Mouse (Mus musculus): ENCODE data around the gene Gm11939. TPM values are rescaled to one million over a fixed set of nuclear protein-coding genes. Genes with fewer than 3 reads are reported as not detected.

Gene Gm11939
- polyA plus RNA-seq, 1 experiment: not detected

DNA sequence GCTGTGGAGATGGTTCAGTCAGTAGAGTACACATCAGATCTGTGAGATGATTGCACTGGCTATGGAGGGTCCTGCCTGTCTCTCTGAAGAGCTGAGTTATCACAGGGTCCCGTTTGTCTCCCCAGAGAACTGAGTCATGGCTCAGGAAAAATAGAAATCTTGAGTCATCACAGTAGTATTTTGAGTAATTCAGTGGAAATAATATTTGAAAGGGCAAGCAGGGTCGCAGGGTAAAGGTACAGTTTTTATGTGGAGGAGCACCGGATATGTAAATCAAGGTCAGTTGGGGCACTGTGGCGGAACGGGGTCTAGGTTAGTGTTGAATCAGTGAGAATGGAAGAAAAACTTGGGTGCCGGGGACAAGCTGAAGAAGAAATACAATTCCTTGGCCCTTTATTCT is 3.3 kb upstream of the Gm11939 start:
- no peaks in the 10 kb centered on the region for H3K36me3 ChIP-seq (ENCODE audit: control insufficient read depth, insufficient read depth, low read length, poor library complexity, severe bottlenecking)
- H3K27me3 ChIP-seq (ENCODE audit: control insufficient read depth, insufficient read depth, low read length, poor library complexity, severe bottlenecking): no peaks in the 10 kb centered on the region
- H3K9ac ChIP-seq (ENCODE audit: low read depth, poor library complexity, severe bottlenecking): no peak overlapping the region
- no peak overlapping the region for H3K4me3 ChIP-seq (ENCODE audit: low read depth, low read length)
- TF ChIP-seq POLR2A (IDR thresholded peaks at IDR 0.05; ENCODE audit: insufficient read depth, low read length) (no peak), EP300 (IDR thresholded peaks at IDR 0.05; ENCODE audit: insufficient read depth, low read depth, low read length) (no peak), CTCF (IDR thresholded peaks at IDR 0.05; ENCODE audit: low read depth, low read length) (no peak)
- no peaks in the 10 kb centered on the region for H3K4me1 ChIP-seq (ENCODE audit: control insufficient read depth, insufficient read depth, low read length)
- H3K9me3 ChIP-seq (replicated peaks; ENCODE audit: control insufficient read depth, insufficient read depth, low read length, poor library complexity, severe bottlenecking): no peaks in the 10 kb centered on the region
- H3K27ac ChIP-seq (ENCODE audit: insufficient read depth, low read length): no peak overlapping the region

DNA sequence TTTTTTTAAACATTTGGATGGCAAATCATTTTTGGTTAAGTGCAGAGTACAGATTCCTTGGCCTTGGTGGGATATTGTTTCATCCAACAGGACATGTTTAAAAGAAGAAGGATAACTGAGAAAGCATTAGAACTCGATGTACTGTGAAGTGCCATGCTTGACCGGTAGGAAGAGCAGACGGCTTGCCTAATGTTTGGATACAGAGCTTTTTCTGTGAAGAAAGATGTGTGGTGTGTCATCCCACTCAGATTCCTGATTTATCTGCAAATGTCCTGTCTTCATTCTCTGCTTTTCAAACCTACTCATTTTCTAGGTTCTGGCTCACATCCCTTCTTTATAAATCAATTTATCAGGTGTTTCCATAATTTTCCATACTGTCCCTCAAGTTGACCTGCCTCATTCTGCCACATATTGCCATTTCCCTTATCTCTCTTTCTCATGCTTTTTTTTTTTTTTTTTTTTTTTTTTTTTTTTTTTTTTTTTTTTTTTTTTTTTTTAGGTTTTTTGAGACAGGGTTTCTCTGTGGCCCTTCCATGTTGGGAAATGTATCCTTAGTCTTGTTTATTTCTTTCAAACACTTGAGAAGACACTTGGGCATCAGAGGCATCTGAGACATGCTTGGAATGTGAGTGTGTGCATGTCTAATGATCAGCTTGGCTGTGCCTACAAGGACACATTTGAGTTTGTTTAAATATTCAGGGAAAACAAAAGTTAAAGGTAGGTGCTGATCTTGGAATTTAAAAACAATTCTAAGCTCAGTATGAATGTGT is 1.1 kb downstream of the Gm11939 start:
- H3K4me3 ChIP-seq (ENCODE audit: low read depth, low read length): no peak overlapping the region
- H3K9me3 ChIP-seq (replicated peaks; ENCODE audit: control insufficient read depth, insufficient read depth, low read length, poor library complexity, severe bottlenecking): no peaks in the 10 kb centered on the region
- no peaks in the 10 kb centered on the region for H3K27me3 ChIP-seq (ENCODE audit: control insufficient read depth, insufficient read depth, low read length, poor library complexity, severe bottlenecking)
- H3K36me3 ChIP-seq (ENCODE audit: control insufficient read depth, insufficient read depth, low read length, poor library complexity, severe bottlenecking): no peaks in the 10 kb centered on the region
- no peaks in the 10 kb centered on the region for H3K4me1 ChIP-seq (ENCODE audit: control insufficient read depth, insufficient read depth, low read length)
- no peak overlapping the region for H3K27ac ChIP-seq (ENCODE audit: insufficient read depth, low read length)
- no peak overlapping the region for H3K9ac ChIP-seq (ENCODE audit: low read depth, poor library complexity, severe bottlenecking)
- TF ChIP-seq POLR2A (IDR thresholded peaks at IDR 0.05; ENCODE audit: insufficient read depth, low read length) (no peak), EP300 (IDR thresholded peaks at IDR 0.05; ENCODE audit: insufficient read depth, low read depth, low read length) (no peak), CTCF (IDR thresholded peaks at IDR 0.05; ENCODE audit: low read depth, low read length) (no peak)

DNA sequence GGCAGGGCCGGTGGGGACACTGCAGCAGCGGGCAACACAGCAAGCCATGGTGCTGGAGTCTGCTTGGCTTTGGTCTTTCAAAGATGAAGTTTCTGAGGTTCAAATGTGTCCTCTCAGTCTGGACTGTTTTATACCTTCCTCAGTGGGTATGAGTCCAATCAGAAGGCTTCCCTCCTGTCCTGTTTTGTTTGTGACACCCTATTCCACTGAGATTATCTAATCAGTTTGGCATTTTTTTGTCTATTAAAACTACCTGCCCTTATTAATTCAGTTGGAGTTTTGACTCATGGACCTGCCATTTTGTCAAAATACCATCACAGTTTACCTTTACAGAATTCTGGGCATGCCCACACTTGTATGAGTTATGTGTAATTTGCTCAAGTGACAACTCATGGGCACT is 2.5 kb downstream of the Gm11939 start, which contains the start of gene Krtap3-2:
TSS of gene Krtap3-2 (minus strand) at position 101 of the 400 bp plus-strand sequence.
- Histone ChIP-seq H3K4me1 (ENCODE audit: control insufficient read depth, insufficient read depth, low read length) (no peaks in the 10 kb centered on the region), H3K27me3 (ENCODE audit: control insufficient read depth, insufficient read depth, low read length, poor library complexity, severe bottlenecking) (no peaks in the 10 kb centered on the region), H3K36me3 (ENCODE audit: control insufficient read depth, insufficient read depth, low read length, poor library complexity, severe bottlenecking) (no peaks in the 10 kb centered on the region), H3K9ac (ENCODE audit: low read depth, poor library complexity, severe bottlenecking) (no peak within 1 kb of the TSS), H3K9me3 (replicated peaks; ENCODE audit: control insufficient read depth, insufficient read depth, low read length, poor library complexity, severe bottlenecking) (no peaks in the 10 kb centered on the region), H3K4me3 (ENCODE audit: low read depth, low read length) (no peak within 1 kb of the TSS), H3K27ac (ENCODE audit: insufficient read depth, low read length) (no peak within 1 kb of the TSS)
- no peak for TF ChIP-seq CTCF (IDR thresholded peaks at IDR 0.05; ENCODE audit: low read depth, low read length)

DNA sequence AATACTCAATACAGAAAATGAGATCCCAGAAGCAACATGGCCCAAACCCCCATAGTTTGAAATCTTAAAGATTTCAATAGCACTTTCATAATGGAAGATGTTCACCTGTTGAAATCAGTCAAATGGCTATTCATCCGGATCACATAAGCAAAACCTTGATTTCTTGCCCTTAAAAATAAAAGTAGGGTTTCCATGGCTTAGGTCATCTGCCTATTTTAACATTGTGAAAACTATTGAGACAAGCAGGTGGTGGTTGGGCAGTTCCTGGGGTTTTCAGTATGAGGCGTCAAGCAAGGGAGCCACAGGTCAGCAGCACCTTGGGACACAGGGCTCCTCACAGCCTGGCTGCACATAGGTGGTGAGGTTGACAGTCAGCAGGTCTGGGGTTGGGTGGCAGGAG is 3.1 kb downstream of the Gm11939 start:
- Histone ChIP-seq H3K36me3 (ENCODE audit: control insufficient read depth, insufficient read depth, low read length, poor library complexity, severe bottlenecking) (no peaks in the 10 kb centered on the region), H3K27me3 (ENCODE audit: control insufficient read depth, insufficient read depth, low read length, poor library complexity, severe bottlenecking) (no peaks in the 10 kb centered on the region), H3K4me1 (ENCODE audit: control insufficient read depth, insufficient read depth, low read length) (no peaks in the 10 kb centered on the region), H3K9ac (ENCODE audit: low read depth, poor library complexity, severe bottlenecking) (no peak overlapping the region), H3K9me3 (replicated peaks; ENCODE audit: control insufficient read depth, insufficient read depth, low read length, poor library complexity, severe bottlenecking) (no peaks in the 10 kb centered on the region), H3K27ac (ENCODE audit: insufficient read depth, low read length) (no peak overlapping the region), H3K4me3 (ENCODE audit: low read depth, low read length) (no peak overlapping the region)
- TF ChIP-seq POLR2A (IDR thresholded peaks at IDR 0.05; ENCODE audit: insufficient read depth, low read length) (no peak), CTCF (IDR thresholded peaks at IDR 0.05; ENCODE audit: low read depth, low read length) (no peak), EP300 (IDR thresholded peaks at IDR 0.05; ENCODE audit: insufficient read depth, low read depth, low read length) (no peak)

DNA sequence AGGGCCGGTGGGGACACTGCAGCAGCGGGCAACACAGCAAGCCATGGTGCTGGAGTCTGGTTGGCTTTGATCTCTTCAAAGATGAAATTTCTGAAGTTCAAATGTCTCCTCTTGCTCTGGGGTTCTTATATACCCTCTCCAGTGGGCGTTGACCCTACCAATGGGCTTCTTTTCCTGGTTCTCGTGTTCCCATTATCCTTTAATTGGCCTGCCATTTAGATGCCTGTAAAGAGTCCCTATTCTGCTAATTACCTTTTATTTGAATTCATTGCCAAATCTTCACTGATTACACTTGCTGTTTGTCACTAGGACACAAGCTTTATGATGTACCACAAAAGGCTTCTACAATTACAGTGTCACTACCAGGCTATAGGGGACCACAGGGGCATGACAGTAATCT is 8.5 kb downstream of the Gm11939 start, which contains the start of gene Krtap3-3:
TSS of gene Krtap3-3 (minus strand) at position 101 of the 400 bp plus-strand sequence.
- no peak within 1 kb of the TSS for H3K27ac ChIP-seq (ENCODE audit: insufficient read depth, low read length)
- TF ChIP-seq EP300 (IDR thresholded peaks at IDR 0.05; ENCODE audit: insufficient read depth, low read depth, low read length) (no peak), CTCF (IDR thresholded peaks at IDR 0.05; ENCODE audit: low read depth, low read length) (no peak), POLR2A (IDR thresholded peaks at IDR 0.05; ENCODE audit: insufficient read depth, low read length) (no peak)
- H3K27me3 ChIP-seq (ENCODE audit: control insufficient read depth, insufficient read depth, low read length, poor library complexity, severe bottlenecking): no peaks in the 10 kb centered on the region
- no peaks in the 10 kb centered on the region for H3K9me3 ChIP-seq (replicated peaks; ENCODE audit: control insufficient read depth, insufficient read depth, low read length, poor library complexity, severe bottlenecking)
- H3K4me1 ChIP-seq (ENCODE audit: control insufficient read depth, insufficient read depth, low read length): no peaks in the 10 kb centered on the region
- H3K4me3 ChIP-seq (ENCODE audit: low read depth, low read length): no peak within 1 kb of the TSS
- no peak within 1 kb of the TSS for H3K9ac ChIP-seq (ENCODE audit: low read depth, poor library complexity, severe bottlenecking)
- H3K36me3 ChIP-seq (ENCODE audit: control insufficient read depth, insufficient read depth, low read length, poor library complexity, severe bottlenecking): no peaks in the 10 kb centered on the region

DNA sequence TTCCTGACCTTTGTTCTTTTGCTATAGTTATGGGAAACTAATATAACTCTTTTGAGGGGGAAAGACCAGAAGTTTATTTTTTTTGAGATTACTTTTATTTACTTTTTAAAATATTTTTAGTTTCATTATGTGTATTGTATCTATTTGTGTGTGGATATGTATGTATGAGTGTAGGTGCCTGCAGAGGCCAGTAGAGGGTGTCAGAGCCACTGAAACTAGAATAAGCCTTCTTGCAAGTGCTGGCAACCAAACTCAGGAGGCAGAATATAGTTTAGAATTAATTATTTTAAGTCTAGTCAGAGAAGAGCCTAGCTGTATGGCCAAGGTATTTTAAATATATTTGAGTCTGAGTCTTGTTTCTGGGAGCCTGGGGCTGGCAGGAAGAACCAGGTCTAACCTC is 11.4 kb downstream of the Gm11939 start:
- Histone ChIP-seq H3K27ac (ENCODE audit: insufficient read depth, low read length) (no peak overlapping the region), H3K9me3 (replicated peaks; ENCODE audit: control insufficient read depth, insufficient read depth, low read length, poor library complexity, severe bottlenecking) (no peaks in the 10 kb centered on the region), H3K9ac (ENCODE audit: low read depth, poor library complexity, severe bottlenecking) (no peak overlapping the region), H3K27me3 (ENCODE audit: control insufficient read depth, insufficient read depth, low read length, poor library complexity, severe bottlenecking) (no peaks in the 10 kb centered on the region), H3K4me3 (ENCODE audit: low read depth, low read length) (no peak overlapping the region), H3K4me1 (ENCODE audit: control insufficient read depth, insufficient read depth, low read length) (no peaks in the 10 kb centered on the region), H3K36me3 (ENCODE audit: control insufficient read depth, insufficient read depth, low read length, poor library complexity, severe bottlenecking) (no peaks in the 10 kb centered on the region)
- TF ChIP-seq POLR2A (IDR thresholded peaks at IDR 0.05; ENCODE audit: insufficient read depth, low read length) (no peak), EP300 (IDR thresholded peaks at IDR 0.05; ENCODE audit: insufficient read depth, low read depth, low read length) (no peak), CTCF (IDR thresholded peaks at IDR 0.05; ENCODE audit: low read depth, low read length) (no peak)
